Mouse (Mus musculus) MEL (cell line): ENCODE measurements at regions not wholly inside any gene's neighbourhood (a gene's known extent, or its start where the extent isn't known, plus 50 kb on each side); places are given as distances from the start of the nearest gene placed in this dataset.

Experiments
- CTCF ChIP-seq, 3 experiments: IDR thresholded peaks in 2 of 3; conservative IDR thresholded peaks in 1 of 3; 2 replicates each; pipeline ENCODE4 v1.5.1; 2011 to 2012; ENCODE audit warnings: low read length in 3 of 3, low read depth in 2 of 3, mild to moderate bottlenecking in 2 of 3, improper control_type of control experiment in 1 of 3, inconsistent platforms in 1 of 3, mixed read lengths in 1 of 3, moderate library complexity in 1 of 3; ENCODE audit not compliant: control insufficient read depth in 1 of 3, insufficient read depth in 1 of 3, poor library complexity in 1 of 3, severe bottlenecking in 1 of 3
- EP300 ChIP-seq, 2 experiments: IDR thresholded peaks; 2 replicates each; pipeline ENCODE4 v1.6.1; 2011; ENCODE audit warnings: improper control_type of control experiment in 2 of 2, low read length in 2 of 2, low read depth in 1 of 2, mild to moderate bottlenecking in 1 of 2
- JUND ChIP-seq: IDR thresholded peaks from 2 replicates; pipeline ENCODE4 v1.6.1; 2011; ENCODE audit warnings: low read depth, mild to moderate bottlenecking, improper control_type of control experiment, low read length
- MAFK ChIP-seq: IDR thresholded peaks from 2 replicates; pipeline ENCODE4 v1.6.1; 2011; ENCODE audit warnings: low read depth, mild to moderate bottlenecking, low read length, improper control_type of control experiment, borderline replicate concordance
- POLR2AphosphoS5 ChIP-seq: IDR thresholded peaks from 2 replicates; pipeline ENCODE4 v1.6.1; 2012; ENCODE audit warnings: low read depth, borderline replicate concordance, mild to moderate bottlenecking, inconsistent platforms, low read length, moderate library complexity, mixed read lengths
- RCOR1 ChIP-seq: IDR thresholded peaks from 2 replicates; pipeline ENCODE4 v1.6.1; 2012; ENCODE audit warnings: low read depth, mild to moderate bottlenecking, inconsistent platforms, low read length, improper control_type of control experiment
- ZC3H11A ChIP-seq: IDR thresholded peaks from 2 replicates; pipeline ENCODE4 v1.6.1; 2012; ENCODE audit warnings: low read depth, mild to moderate bottlenecking, inconsistent platforms, low read length, improper control_type of control experiment

DNA sequence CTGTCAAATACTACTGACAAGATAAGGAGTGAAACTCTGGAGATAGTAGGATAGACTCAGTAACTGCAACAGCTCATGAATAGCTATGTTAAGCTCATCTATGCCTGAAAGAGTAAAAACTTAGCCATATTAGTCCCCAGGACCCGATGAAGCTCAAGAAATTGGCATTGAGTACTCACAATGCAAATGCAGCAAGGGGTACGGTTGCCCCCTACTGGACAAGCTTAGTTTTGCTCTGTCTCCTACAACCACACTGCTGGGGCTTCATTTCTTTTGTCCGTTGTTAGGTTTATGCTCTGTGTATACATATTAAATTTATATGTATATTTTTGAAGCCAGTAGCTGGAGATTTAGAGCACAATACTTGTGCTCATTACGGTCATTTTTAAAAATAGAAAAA is 74.4 kb upstream of the Mup5 start:
- peak; percentile 23 to 37 (median 32); a peak in 4 of 6 replicates for TF ChIP-seq CTCF (IDR thresholded peaks at IDR 0.05 in 2 of 3, conservative IDR thresholded peaks at IDR 0.05 in 1 of 3; ENCODE audit: control insufficient read depth in 1 of 3, insufficient read depth in 1 of 3, low read depth in 2 of 3, low read length in 3 of 3, poor library complexity in 1 of 3, severe bottlenecking in 1 of 3)
- TF ChIP-seq JUND = no peak
- TF ChIP-seq MAFK = no peak
- no peak for TF ChIP-seq POLR2AphosphoS5
- TF ChIP-seq ZC3H11A = no peak
- TF ChIP-seq RCOR1 = no peak
- TF ChIP-seq EP300 (IDR thresholded peaks at IDR 0.05; ENCODE audit: low read depth in 1 of 2, low read length in 2 of 2) = no peak
